Mouse (Mus musculus) embryonic stem cell, embryonic (primary cell): ENCODE data around the gene Foxp1.

Experiments used
- CTCF ChIA-PET, 4 experiments: fragments of 300-600 bp in 2 of 4; fragments of 350-600 bp in 2 of 4; sonication (Branson Sonifier 250); formaldehyde crosslinking; loops; one replicate each; lab custom pipeline; 2022; ENCODE audit warnings: inconsistent platforms in 2 of 4; lab: Charles Lee
- POLR2A ChIA-PET, 4 experiments: fragments of 300-600 bp in 2 of 4; fragments of 350-600 bp in 2 of 4; sonication (Branson Sonifier 250); formaldehyde crosslinking; loops; one replicate each; lab custom pipeline; 2022; ENCODE audit warnings: antibody characterized with exemption in 4 of 4, inconsistent platforms in 1 of 4; lab: Charles Lee

Foxp1 gene

GRCm38 (mm10) chr6:98975918-98976317 is 546.6 kb downstream of the Foxp1 start:
- POLR2A ChIA-PET: no interaction called here
- CTCF ChIA-PET: interaction anchor here in 3 of 4 experiments (0.5 to 0.9 kb wide), 3 partner anchors 448 to 647 kb away, joined by 3 to 4 read pairs (median 4); no protein-coding TSS in a partner anchor

DNA sequence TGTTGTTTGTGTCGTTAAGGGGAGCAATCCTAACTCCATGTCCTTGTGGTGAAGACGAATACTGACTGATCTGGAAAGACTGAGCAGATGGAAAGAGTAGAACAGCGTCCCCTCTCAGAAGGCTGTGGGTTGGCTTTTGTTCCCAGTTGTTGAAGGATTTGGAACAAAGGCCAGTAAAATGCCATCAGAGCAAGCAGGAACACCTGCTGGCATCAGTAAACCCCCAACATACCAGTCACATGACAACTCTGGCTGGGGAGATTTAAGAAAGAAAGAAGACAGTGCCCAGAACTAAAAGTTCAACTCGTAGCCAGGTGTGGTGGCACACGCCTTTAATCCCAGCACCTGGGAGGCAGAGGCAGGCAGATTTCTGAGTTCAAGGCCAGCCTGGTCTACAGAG is 549.1 kb downstream of the Foxp1 start:
- CTCF ChIA-PET: no interaction called here
- POLR2A ChIA-PET: no interaction called here

GRCm38 (mm10) chr6:98972404-98972803 is 550.1 kb downstream of the Foxp1 start:
- CTCF ChIA-PET: interaction anchor here in 3 of 4 experiments (0.5 to 2.2 kb wide), 11 partner anchors 10 to 944 kb away, joined by 3 to 8 read pairs (median 4); no protein-coding TSS in a partner anchor
- POLR2A ChIA-PET: interaction anchor here in 1 of 4 experiments (0.6 kb wide), 1 partner anchor 124 kb away, joined by 4 read pairs; no protein-coding TSS in a partner anchor

GRCm38 (mm10) chr6:98959333-98959732 is 563.2 kb downstream of the Foxp1 start:
- ChIA-PET CTCF (no interaction called here), POLR2A (no interaction called here)

DNA sequence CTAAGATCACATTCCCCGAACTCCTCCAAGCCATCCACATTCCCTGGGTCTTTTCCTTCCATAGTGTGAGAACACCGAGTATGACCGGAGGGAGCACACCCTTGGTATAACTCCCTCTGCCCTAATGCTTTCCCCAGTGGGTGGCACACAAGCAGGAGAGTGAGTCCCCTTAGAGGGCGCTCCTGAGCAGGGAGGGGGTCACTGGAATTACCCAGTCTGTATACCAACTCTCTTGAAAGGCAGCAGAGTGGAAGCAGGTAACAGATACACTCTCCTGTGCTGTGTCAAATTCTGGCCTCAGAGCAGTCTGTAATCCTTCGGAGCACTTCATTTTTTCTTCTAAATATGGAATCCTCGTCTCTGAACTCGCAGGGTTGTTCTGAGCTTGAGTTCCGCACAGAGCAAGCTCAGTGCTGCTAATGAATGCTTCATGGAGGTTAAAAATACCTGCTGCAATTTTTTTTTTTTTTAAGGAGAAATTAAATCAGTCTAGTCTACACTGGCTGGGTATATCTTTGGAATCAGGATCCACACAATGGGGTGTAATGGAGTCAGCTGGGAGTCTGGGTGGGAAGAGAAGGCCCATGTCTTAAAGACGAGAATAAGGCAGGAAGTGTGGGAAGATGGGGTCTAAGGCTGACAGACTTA is 565.9 kb downstream of the Foxp1 start:
- ChIA-PET POLR2A (no interaction called here), CTCF (interaction anchor here in 1 of 4 experiments (0.6 kb wide), 1 partner anchor 10 kb away, joined by 3 read pairs; no protein-coding TSS in a partner anchor)

GRCm38 (mm10) chr6:98955706-98956105 is 566.8 kb downstream of the Foxp1 start:
- POLR2A ChIA-PET: no interaction called here
- CTCF ChIA-PET: no interaction called here

GRCm38 (mm10) chr6:98954439-98954838 is 568.1 kb downstream of the Foxp1 start:
- ChIA-PET POLR2A (no interaction called here), CTCF (no interaction called here)

DNA sequence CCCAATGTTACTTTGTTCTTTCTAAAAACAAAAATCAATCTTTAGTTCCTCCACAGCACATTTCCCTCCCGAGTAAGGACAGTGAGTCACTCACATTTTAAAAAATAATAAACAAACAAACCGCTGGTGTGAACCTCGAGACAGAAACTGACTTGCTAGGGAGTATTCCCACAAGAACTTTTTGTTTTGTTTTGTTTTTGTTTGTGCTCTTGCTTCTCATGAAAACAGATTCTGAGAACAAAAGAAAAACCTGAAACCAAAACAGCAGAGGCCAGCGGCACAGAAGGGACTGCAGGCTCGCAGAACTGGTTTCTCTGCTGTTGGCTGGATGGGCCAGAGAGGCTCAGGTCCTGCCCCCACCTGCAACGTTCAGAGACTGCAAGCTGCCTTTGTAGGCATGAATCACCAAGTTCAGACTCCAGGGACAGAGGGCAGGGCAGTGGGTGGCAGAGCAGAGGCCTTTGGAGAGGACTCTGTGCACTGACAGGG is 572.8 kb downstream of the Foxp1 start:
- ChIA-PET POLR2A (no interaction called here), CTCF (no interaction called here)

GRCm38 (mm10) chr6:98949286-98949685 is 573.2 kb downstream of the Foxp1 start:
- ChIA-PET POLR2A (no interaction called here), CTCF (no interaction called here)

GRCm38 (mm10) chr6:98948153-98949141 is 574.1 kb downstream of the Foxp1 start:
- CTCF ChIA-PET: no interaction called here
- POLR2A ChIA-PET: interaction anchor here in 2 of 4 experiments (0.6 kb wide), 2 partner anchors 356 to 929 kb away, joined by 3 read pairs; no protein-coding TSS in a partner anchor

DNA sequence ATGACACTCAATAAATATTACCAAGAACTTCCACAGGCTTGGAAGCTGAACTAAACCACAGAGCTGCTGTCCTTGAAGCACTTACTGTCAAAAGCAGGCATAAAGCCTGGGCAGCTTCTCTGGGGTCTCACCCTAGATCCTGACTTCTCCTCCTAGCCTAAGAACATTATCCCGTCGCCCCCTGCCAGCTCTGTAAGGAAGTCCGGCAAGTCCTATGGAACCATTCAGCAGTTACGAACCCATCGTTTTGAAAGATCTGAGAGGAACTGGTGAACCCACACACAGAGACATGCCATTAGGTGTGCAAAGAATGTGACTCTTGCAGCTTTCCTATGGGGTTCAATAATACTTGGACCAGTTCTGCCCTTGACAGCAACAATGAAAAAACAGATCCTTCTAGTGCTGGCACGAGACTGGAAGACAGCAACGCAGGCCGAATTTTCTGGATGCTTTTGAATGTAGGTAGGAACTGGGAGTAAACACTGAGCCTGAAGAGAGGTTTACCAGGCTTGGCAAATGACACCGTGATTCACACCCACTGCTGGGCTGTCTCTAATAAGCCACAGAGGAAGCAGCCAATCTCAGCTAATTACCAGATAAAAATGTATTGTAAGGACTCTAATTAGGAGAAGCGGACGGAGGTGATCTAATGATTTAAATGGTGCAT is 574.9 kb downstream of the Foxp1 start:
- POLR2A ChIA-PET: interaction anchor here in 1 of 4 experiments (0.6 kb wide), 1 partner anchor 76 kb away, joined by 3 read pairs; no protein-coding TSS in a partner anchor
- CTCF ChIA-PET: interaction anchor here in 1 of 4 experiments (0.7 kb wide), 1 partner anchor 9 kb away, joined by 3 read pairs; no protein-coding TSS in a partner anchor

- CTCF ChIA-PET: interaction anchor here in 1 of 4 experiments (0.7 kb wide), 1 partner anchor 10 kb away, joined by 3 read pairs; no protein-coding TSS in a partner anchor
- POLR2A ChIA-PET: no interaction called here
These were observed 575.8 kb downstream of the Foxp1 start for GRCm38 (mm10) chr6:98946731-98947130.

GRCm38 (mm10) chr6:98945496-98946412 is 576.8 kb downstream of the Foxp1 start:
- CTCF ChIA-PET: interaction anchor here in 1 of 4 experiments (0.6 kb wide), 2 partner anchors 208 to 1555 kb away, joined by 3 read pairs; no protein-coding TSS in a partner anchor
- POLR2A ChIA-PET: no interaction called here

- POLR2A ChIA-PET: no interaction called here
- CTCF ChIA-PET: no interaction called here
These were observed 584.2 kb downstream of the Foxp1 start for GRCm38 (mm10) chr6:98938348-98938747.

GRCm38 (mm10) chr6:98937513-98937912 is 585.0 kb downstream of the Foxp1 start:
- POLR2A ChIA-PET: no interaction called here
- CTCF ChIA-PET: no interaction called here

GRCm38 (mm10) chr6:98936377-98936776 is 586.1 kb downstream of the Foxp1 start:
- CTCF ChIA-PET: interaction anchor here in 1 of 4 experiments (0.7 kb wide), 1 partner anchor 28 kb away, joined by 7 read pairs; no protein-coding TSS in a partner anchor
- POLR2A ChIA-PET: interaction anchor here in 2 of 4 experiments (0.6 to 0.9 kb wide), 2 partner anchors 28 to 46 kb away, joined by 3 read pairs; no protein-coding TSS in a partner anchor

- CTCF ChIA-PET: interaction anchor here in 1 of 4 experiments (1.0 to 1.3 kb wide), 2 partner anchors 37 to 98 kb away, joined by 3 read pairs; no protein-coding TSS in a partner anchor
- POLR2A ChIA-PET: interaction anchor here in 1 of 4 experiments (0.6 kb wide), 1 partner anchor 90 kb away, joined by 9 read pairs; no protein-coding TSS in a partner anchor
These were observed 587.4 kb downstream of the Foxp1 start for GRCm38 (mm10) chr6:98935169-98935568.
